Mouse (Mus musculus): Measurements from ENCODE around the gene Gpsm3. TPM values are rescaled to one million over a fixed set of nuclear protein-coding genes. Genes with fewer than 3 reads are reported as not detected.

Gene Gpsm3
- polyA plus RNA-seq, 1 experiment from 2014 or later: 11.0 TPM

GRCm38 (mm10) chr17:34585121-34585520 lies 4.5 kb upstream of the Gpsm3 start:
- DNase-seq (ENCODE audit: low spot score): no peak
- H3K9me3 ChIP-seq: no peaks in the 10 kb centered on the region
- H3K4me1 ChIP-seq: peaks cover 41% of the 10 kb centered on the region
- no peak overlapping the region for H3K4me3 ChIP-seq
- WGBS: 90% methylated on average over 8 of the region's 8 CpGs
- H3K27ac ChIP-seq: no peak overlapping the region
- no peaks in the 10 kb centered on the region for H3K36me3 ChIP-seq
- H3K27me3 ChIP-seq (ENCODE audit: insufficient read depth, poor library complexity, severe bottlenecking): peaks cover 14% of the 10 kb centered on the region

GRCm38 (mm10) chr17:34585877-34586771 lies 3.5 kb upstream of the Gpsm3 start:
- Histone ChIP-seq H3K9me3 (no peaks in the 10 kb centered on the region), H3K4me3 (peak overlapping the region; percentile 83), H3K27me3 (ENCODE audit: insufficient read depth, poor library complexity, severe bottlenecking) (peaks cover 14% of the 10 kb centered on the region), H3K4me1 (peaks cover 51% of the 10 kb centered on the region), H3K36me3 (no peaks in the 10 kb centered on the region), H3K27ac (peak overlapping the region; percentile 95)
- no peak for DNase-seq (ENCODE audit: low spot score)
- WGBS: 28% methylated on average over 32 of the region's 32 CpGs

- Histone ChIP-seq H3K36me3 (no peaks in the 10 kb centered on the region), H3K27ac (peak overlapping the region; percentile 95), H3K4me3 (peak overlapping the region; percentile 83), H3K4me1 (peaks cover 58% of the 10 kb centered on the region), H3K9me3 (no peaks in the 10 kb centered on the region), H3K27me3 (ENCODE audit: insufficient read depth, poor library complexity, severe bottlenecking) (peaks cover 14% of the 10 kb centered on the region)
- DNase-seq (ENCODE audit: low spot score): peak; percentile 96
- under 1% methylated on average over 38 of the region's 38 CpGs for WGBS
These were observed 2.7 kb upstream of the Gpsm3 start for GRCm38 (mm10) chr17:34586796-34587422.

- Histone ChIP-seq H3K36me3 (no peaks in the 10 kb centered on the region), H3K27ac (peak overlapping the region; percentile 95), H3K9me3 (no peaks in the 10 kb centered on the region), H3K4me1 (peaks cover 58% of the 10 kb centered on the region), H3K27me3 (ENCODE audit: insufficient read depth, poor library complexity, severe bottlenecking) (peaks cover 10% of the 10 kb centered on the region), H3K4me3 (peak overlapping the region; percentile 83)
- under 1% methylated on average over 50 of the region's 50 CpGs for WGBS
- DNase-seq (ENCODE audit: low spot score): peak; percentile 97
These were observed 2.2 kb upstream of the Gpsm3 start for GRCm38 (mm10) chr17:34587423-34587811.

- peaks cover 58% of the 10 kb centered on the region for H3K4me1 ChIP-seq
- H3K36me3 ChIP-seq: no peaks in the 10 kb centered on the region
- WGBS: 3% methylated on average over 19 of the region's 19 CpGs
- no peaks in the 10 kb centered on the region for H3K9me3 ChIP-seq
- H3K4me3 ChIP-seq: peak overlapping the region; percentile 83
- 0 out of 2 replicates have a peak, but pooled peaks cover 9% of the 10 kb centered on the region for H3K27me3 ChIP-seq (ENCODE audit: insufficient read depth, poor library complexity, severe bottlenecking)
- no peak for DNase-seq (ENCODE audit: low spot score)
- peak overlapping the region; percentile 95 for H3K27ac ChIP-seq
These were observed 1.8 kb upstream of the Gpsm3 start for GRCm38 (mm10) chr17:34587814-34588213.

GRCm38 (mm10) chr17:34588767-34589166 lies 839 bp upstream of the Gpsm3 start:
- WGBS: 65% methylated on average over 3 of the region's 3 CpGs
- Histone ChIP-seq H3K36me3 (no peaks in the 10 kb centered on the region), H3K4me1 (peaks cover 68% of the 10 kb centered on the region), H3K4me3 (no peak overlapping the region), H3K9me3 (no peaks in the 10 kb centered on the region), H3K27me3 (ENCODE audit: insufficient read depth, poor library complexity, severe bottlenecking) (0 out of 2 replicates have a peak, but pooled peaks cover 2% of the 10 kb centered on the region), H3K27ac (peak overlapping the region; percentile 100)
- DNase-seq (ENCODE audit: low spot score): no peak

GRCm38 (mm10) chr17:34589206-34589605 lies 400 bp upstream of the Gpsm3 start:
- Histone ChIP-seq H3K36me3 (peaks cover 3% of the 10 kb centered on the region), H3K27me3 (ENCODE audit: insufficient read depth, poor library complexity, severe bottlenecking) (no peaks in the 10 kb centered on the region), H3K27ac (peak overlapping the region; percentile 100), H3K9me3 (no peaks in the 10 kb centered on the region), H3K4me3 (peak overlapping the region; percentile 40), H3K4me1 (peaks cover 72% of the 10 kb centered on the region)
- WGBS: 43% methylated on average over 7 of the region's 7 CpGs
- no peak for DNase-seq (ENCODE audit: low spot score)

- Histone ChIP-seq H3K36me3 (peaks cover 15% of the 10 kb centered on the region), H3K4me1 (peaks cover 84% of the 10 kb centered on the region), H3K27ac (peak overlapping the region; percentile 100), H3K27me3 (ENCODE audit: insufficient read depth, poor library complexity, severe bottlenecking) (no peaks in the 10 kb centered on the region), H3K4me3 (peak overlapping the region; percentile 97), H3K9me3 (no peaks in the 10 kb centered on the region)
- 61% methylated on average over 15 of the region's 15 CpGs for WGBS
- DNase-seq (ENCODE audit: low spot score): no peak
These were observed 765 bp downstream of the Gpsm3 start for GRCm38 (mm10) chr17:34590154-34590987.

GRCm38 (mm10) chr17:34591029-34591993 lies 1.7 kb downstream of the Gpsm3 start, which contains the start of gene Pbx2:
Gene Pbx2, plus strand, starts transcription at chr17:34591266.
- Histone ChIP-seq H3K9me3 (no peaks in the 10 kb centered on the region), H3K4me1 (peaks cover 86% of the 10 kb centered on the region), H3K27me3 (ENCODE audit: insufficient read depth, poor library complexity, severe bottlenecking) (no peaks in the 10 kb centered on the region), H3K4me3 (peak within 1 kb of the TSS; percentile 97), H3K27ac (peak within 1 kb of the TSS; percentile 100), H3K36me3 (peaks cover 24% of the 10 kb centered on the region)
- WGBS: 4% methylated on average over 21 of the region's 21 CpGs
- no peak for DNase-seq (ENCODE audit: low spot score)

- under 1% methylated on average over 33 of the region's 35 CpGs for WGBS
- H3K4me3 ChIP-seq: peak overlapping the region; percentile 97
- no peaks in the 10 kb centered on the region for H3K9me3 ChIP-seq
- DNase-seq (ENCODE audit: low spot score): peak; percentile 97
- peak overlapping the region; percentile 100 for H3K27ac ChIP-seq
- H3K27me3 ChIP-seq (ENCODE audit: insufficient read depth, poor library complexity, severe bottlenecking): no peaks in the 10 kb centered on the region
- peaks cover 24% of the 10 kb centered on the region for H3K36me3 ChIP-seq
- peaks cover 84% of the 10 kb centered on the region for H3K4me1 ChIP-seq
These were observed 2.4 kb downstream of the Gpsm3 start for GRCm38 (mm10) chr17:34591994-34592375.

- no peaks in the 10 kb centered on the region for H3K9me3 ChIP-seq
These were observed 3.3 kb downstream of the Gpsm3 start for GRCm38 (mm10) chr17:34592581-34593549.

More at GRCm38 (mm10) chr17:34592581-34593549, 3.3 kb downstream of the Gpsm3 start:
- WGBS: 2% methylated on average over 32 of the region's 32 CpGs
- no peak for DNase-seq (ENCODE audit: low spot score)
- Histone ChIP-seq H3K4me3 (peak overlapping the region; percentile 97), H3K27ac (peak overlapping the region; percentile 100), H3K27me3 (ENCODE audit: insufficient read depth, poor library complexity, severe bottlenecking) (no peaks in the 10 kb centered on the region), H3K36me3 (peaks cover 24% of the 10 kb centered on the region), H3K4me1 (peaks cover 82% of the 10 kb centered on the region)
